Mouse (Mus musculus): Measurements from ENCODE around the gene Olfr456.

DNA sequence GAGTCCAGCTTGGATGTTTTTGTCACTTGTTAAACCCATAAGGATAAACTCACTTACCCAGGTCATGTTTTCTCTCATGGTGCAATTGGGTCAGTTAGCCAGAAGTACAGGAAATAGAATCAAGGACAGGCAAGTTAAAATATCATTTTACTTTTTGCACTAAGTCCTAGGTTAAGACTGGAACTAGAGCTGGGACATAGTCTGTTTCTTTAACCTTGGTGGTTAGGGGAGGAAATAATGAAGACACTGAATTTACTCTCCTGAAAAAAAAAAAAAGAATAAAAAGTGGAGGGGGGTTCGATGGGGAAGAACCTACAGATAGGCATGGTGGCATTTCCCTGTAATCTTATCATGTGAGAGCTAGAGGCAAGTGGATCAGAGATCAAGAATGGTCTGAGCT lies at the start of gene Olfr456:
- no peak for TF ChIP-seq CTCF (IDR thresholded peaks at IDR 0.05)
- TF ChIP-seq EP300 (IDR thresholded peaks at IDR 0.05), result no peak

Measured in lung, postnatal 0 days (tissue).